Mouse (Mus musculus) C2C12 (cell line): ENCODE measurements at regions not wholly inside any gene's neighbourhood (a gene's known extent, or its start where the extent isn't known, plus 50 kb on each side); places are given as distances from the start of the nearest gene placed in this dataset.

Experiments
- CEBPB ChIP-seq: IDR thresholded peaks from one replicate; pipeline ENCODE4 v1.6.1; 2011; ENCODE audit warnings: low read depth, mild to moderate bottlenecking, control low read depth, moderate library complexity
- CTCF ChIP-seq: IDR thresholded peaks from one replicate; pipeline ENCODE4 v1.5.1; 2011; ENCODE audit not compliant: control insufficient read depth, insufficient read depth, insufficient read length
- FOSL1 ChIP-seq: IDR thresholded peaks from one replicate; pipeline ENCODE4 v1.8.0; 2011; ENCODE audit warnings: mild to moderate bottlenecking, low read length; ENCODE audit not compliant: poor library complexity, insufficient read depth, severe bottlenecking
- MAX ChIP-seq: IDR thresholded peaks from one replicate; pipeline ENCODE4 v1.6.1; 2011; ENCODE audit warnings: mild to moderate bottlenecking, control low read depth
- MYOD1 ChIP-seq: IDR thresholded peaks from one replicate; pipeline ENCODE4 v1.6.1; 2011; ENCODE audit warnings: low read depth; ENCODE audit not compliant: control insufficient read depth, insufficient read length
- MYOG ChIP-seq: IDR thresholded peaks from one replicate; pipeline ENCODE4 v1.6.1; 2011; ENCODE audit not compliant: control insufficient read depth, insufficient read length; ENCODE audit errors: extremely low read depth
- USF1 ChIP-seq: IDR thresholded peaks from one replicate; pipeline ENCODE4 v1.6.1; 2011; ENCODE audit warnings: low read depth, mild to moderate bottlenecking, control low read depth, moderate library complexity

DNA sequence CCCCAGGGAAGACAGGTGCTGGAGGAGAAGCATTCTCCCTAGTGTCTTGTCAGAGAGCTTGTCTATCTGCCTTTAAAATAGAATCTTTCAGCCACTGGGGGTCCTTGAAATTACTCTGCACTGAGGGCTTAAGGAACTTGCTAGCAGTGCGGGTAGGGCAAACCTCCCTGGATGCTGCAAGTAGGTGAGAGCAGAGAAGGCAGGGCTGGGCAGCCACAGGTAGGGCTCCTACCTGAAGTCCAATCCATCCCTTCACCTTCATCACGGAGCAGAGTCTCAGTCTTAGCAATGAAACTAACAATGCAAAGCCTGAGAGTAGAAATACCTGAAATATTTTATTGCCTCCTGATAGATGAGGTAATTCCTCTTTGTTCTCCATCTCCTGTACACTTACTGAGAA lies 961.2 kb upstream of the Car8 start:
- no peak for TF ChIP-seq CTCF
- TF ChIP-seq USF1: no peak
- no peak for TF ChIP-seq MAX
- TF ChIP-seq MYOD1: no peak
- no peak for TF ChIP-seq MYOG
- TF ChIP-seq CEBPB: no peak
- TF ChIP-seq FOSL1: no peak
